Mouse (Mus musculus): Measurements from ENCODE around the gene Eif1b.

DNA sequence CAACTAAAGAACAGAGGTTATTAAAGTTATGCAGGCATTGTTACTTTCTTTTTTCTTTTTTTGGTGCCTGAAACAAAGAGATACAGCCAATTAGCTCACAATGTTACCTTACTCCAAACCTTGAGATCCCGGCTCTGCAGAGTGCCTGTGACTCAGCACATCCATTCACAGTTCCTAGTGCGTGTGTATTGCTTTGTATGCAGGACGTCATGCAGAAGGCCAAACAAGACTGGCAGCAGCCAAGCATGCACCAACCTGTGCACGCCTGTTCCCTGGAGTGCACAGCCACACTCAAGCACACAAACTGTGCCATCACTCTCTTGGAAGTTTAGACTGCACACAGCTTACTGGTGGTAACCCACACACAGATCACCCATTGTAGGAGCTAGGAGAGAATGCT lies 35.2 kb downstream of the Eif1b start:
- no peak for TF ChIP-seq CTCF (IDR thresholded peaks at IDR 0.05; ENCODE audit: low read depth, low read length)
- no peak for TF ChIP-seq GATA1 (IDR thresholded peaks at IDR 0.05; ENCODE audit: borderline replicate concordance, low read length)
- TF ChIP-seq TAL1 (conservative IDR thresholded peaks at IDR 0.05; ENCODE audit: low read depth, low read length), result no peak
- no peak for TF ChIP-seq POLR2AphosphoS5 (IDR thresholded peaks at IDR 0.05; ENCODE audit: insufficient replicate concordance, low read depth, low read length)
- TF ChIP-seq GATA2 (IDR thresholded peaks at IDR 0.05; ENCODE audit: borderline replicate concordance, low read depth, low read length), result no peak
